Mouse (Mus musculus) kidney, adult 2 months (tissue): ENCODE data around the gene Prrc2c. TPM values are rescaled to one million over a fixed set of nuclear protein-coding genes. Genes with fewer than 3 reads are reported as not detected.

ENCODE experiments used
- DNase-seq: peaks from one replicate; pipeline ENCODE4 v3.0.0; 2021
- H3K27ac ChIP-seq: fragments of 200-500 bp; 2 replicates; pipeline ENCODE4 v1.5.1; 2012; ENCODE audit warnings: low read depth, low read length, control low read depth, inconsistent platforms; ENCODE audit not compliant: insufficient read depth
- H3K27me3 ChIP-seq: fragments of 200-500 bp; replicated peaks from 2 replicates; pipeline ENCODE4 v1.6.1; 2012; ENCODE audit warnings: mild to moderate bottlenecking, moderate library complexity, low read length, inconsistent platforms; ENCODE audit not compliant: control insufficient read depth, insufficient read depth
- H3K36me3 ChIP-seq: fragments of 200-500 bp; 2 replicates; pipeline ENCODE4 v1.6.1; 2012; ENCODE audit warnings: mild to moderate bottlenecking, moderate library complexity, low read length, inconsistent platforms; ENCODE audit not compliant: control insufficient read depth, insufficient read depth
- H3K4me1 ChIP-seq: fragments of 200-500 bp; 2 replicates; pipeline ENCODE4 v1.6.1; 2011; ENCODE audit warnings: low read length; ENCODE audit not compliant: control insufficient read depth, insufficient read depth
- H3K4me3 ChIP-seq: fragments of 200-500 bp; 2 replicates; pipeline ENCODE4 v1.5.1; 2011; ENCODE audit warnings: mild to moderate bottlenecking, low read depth, low read length, control low read depth; ENCODE audit not compliant: insufficient read depth
- CTCF ChIP-seq: fragments of 200-500 bp; conservative IDR thresholded peaks from 2 replicates; pipeline ENCODE4 v1.5.1; 2011; ENCODE audit warnings: low read depth, mild to moderate bottlenecking, control low read depth, low read length, moderate library complexity, mixed read lengths; ENCODE audit not compliant: insufficient read depth, insufficient read length
- POLR2A ChIP-seq: fragments of 200-500 bp; IDR thresholded peaks from one replicate; pipeline ENCODE4 v1.6.1; 2011; ENCODE audit warnings: low read depth, low read length, control low read depth
- WGBS: fragments of 180-500 bp; shearing (Covaris S2); methylation state at CpG from one replicate; pipeline ENCODE4 v1.1.7; 2018; 5-methylcytosine and 5-hydroxymethylcytosine counted together
- polyA plus RNA-seq: library from polyadenylated mRNA; depleted of rRNA; stranded (reverse); fragments of >200 nt; gene quantifications from 2 replicates; pipeline ENCODE4 v1.2.3, GENCODE M21; 2012

The Prrc2c gene
- polyA plus RNA-seq, 1 experiment: 26.7 TPM

DNA sequence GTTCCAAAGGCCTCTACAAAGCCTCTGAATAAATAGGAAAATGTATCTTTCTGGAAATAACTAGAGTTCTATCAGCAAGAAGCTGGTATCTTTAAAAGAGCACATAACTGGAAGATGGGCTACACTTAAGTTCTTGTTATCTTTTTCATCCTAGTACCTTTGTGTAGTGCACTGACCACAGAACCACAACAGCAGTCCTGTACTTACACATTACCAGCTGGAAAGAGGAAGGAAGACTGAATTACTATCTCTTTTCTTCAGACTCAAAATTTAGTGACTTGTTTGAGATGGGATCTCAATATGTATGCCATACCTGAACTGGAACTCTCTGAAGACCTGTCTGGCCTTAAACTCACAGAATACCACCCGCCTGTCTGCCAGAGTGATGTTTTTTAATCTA, 6.1 kb downstream of the Prrc2c start:
- WGBS: 79% methylated on average over 1 of the region's 1 CpGs
- no peaks in the 10 kb centered on the region for H3K27me3 ChIP-seq
- no peak overlapping the region for H3K4me3 ChIP-seq
- TF ChIP-seq CTCF (no peak), POLR2A (no peak)
- H3K4me1 ChIP-seq: peaks cover 33% of the 10 kb centered on the region
- DNase-seq: no peak
- H3K27ac ChIP-seq: no peak overlapping the region
- H3K36me3 ChIP-seq: no peaks in the 10 kb centered on the region

DNA sequence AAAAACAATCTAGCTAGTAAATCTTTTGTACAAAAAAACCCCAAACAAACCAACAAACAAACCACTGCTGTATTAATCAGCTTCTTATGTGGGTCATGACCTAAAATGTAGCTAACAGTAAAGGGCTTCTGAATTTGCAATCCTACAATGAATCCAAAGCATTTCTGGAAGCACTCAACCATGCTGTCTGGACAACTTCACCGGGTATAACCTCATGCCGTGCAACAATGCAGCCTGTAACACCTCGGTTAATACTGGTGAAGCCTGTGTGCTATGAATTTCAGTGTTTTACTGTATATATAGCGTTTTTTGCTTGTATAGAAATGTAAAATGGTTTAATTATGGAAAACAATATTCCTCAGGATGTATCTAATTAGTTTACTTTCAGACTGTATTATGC, 8.3 kb downstream of the Prrc2c start:
- no peaks in the 10 kb centered on the region for H3K36me3 ChIP-seq
- peak; percentile 41 for DNase-seq
- no peak for TF ChIP-seq CTCF
- TF ChIP-seq POLR2A: no peak
- H3K4me3 ChIP-seq: no peak overlapping the region
- H3K27ac ChIP-seq: no peak overlapping the region
- WGBS: 29% methylated on average over 4 of the region's 4 CpGs
- H3K4me1 ChIP-seq: peaks cover 22% of the 10 kb centered on the region; the same call in 1 of the 2 replicates
- no peaks in the 10 kb centered on the region for H3K27me3 ChIP-seq

DNA sequence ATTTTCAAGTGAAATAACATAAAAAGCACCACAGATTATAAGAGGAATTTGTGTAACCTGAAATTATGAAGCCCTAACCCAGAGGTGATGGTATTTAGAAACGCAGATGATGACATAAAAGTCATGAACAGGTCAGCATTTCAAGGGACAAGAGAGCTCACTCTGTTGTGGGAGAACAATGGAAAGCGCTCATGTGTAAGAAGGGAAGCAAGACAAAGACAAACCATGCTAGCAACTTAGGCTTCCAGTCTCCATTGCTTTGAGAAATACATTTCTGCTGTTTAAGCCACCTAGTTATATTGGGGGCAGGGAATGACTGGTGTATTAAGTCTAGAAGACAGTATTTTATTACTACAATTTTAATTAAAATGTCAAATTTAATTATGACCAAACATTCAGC, 10.9 kb downstream of the Prrc2c start:
- Histone ChIP-seq H3K4me3 (no peak overlapping the region), H3K36me3 (no peaks in the 10 kb centered on the region), H3K4me1 (peaks cover 14% of the 10 kb centered on the region; the same call in 1 of the 2 replicates), H3K27ac (no peak overlapping the region), H3K27me3 (no peaks in the 10 kb centered on the region)
- no peak for DNase-seq
- WGBS: 64% methylated on average over 2 of the region's 2 CpGs
- TF ChIP-seq POLR2A: no peak
- no peak for TF ChIP-seq CTCF

DNA sequence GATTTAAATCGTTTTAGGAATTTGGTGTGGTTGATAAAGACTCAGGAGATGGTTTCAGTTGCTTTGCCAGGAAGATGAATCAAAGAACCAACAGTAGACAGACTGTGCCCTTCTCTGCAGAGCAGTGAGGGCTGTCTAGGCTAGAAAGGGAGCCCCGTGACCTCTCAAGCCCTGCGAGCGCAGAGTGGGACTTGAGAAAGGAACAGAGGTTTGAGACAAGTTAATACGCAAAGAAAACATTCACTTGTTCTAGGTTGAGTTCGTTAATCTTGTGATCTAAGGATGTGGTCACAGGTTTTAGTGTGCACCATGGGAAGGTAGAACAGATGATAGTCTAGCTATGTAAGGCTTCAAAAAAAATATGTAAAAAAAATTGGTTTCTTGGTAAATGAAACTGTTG, 12.4 kb downstream of the Prrc2c start:
- TF ChIP-seq POLR2A (no peak), CTCF (no peak)
- Histone ChIP-seq H3K4me1 (peaks cover 12% of the 10 kb centered on the region; the same call in 1 of the 2 replicates), H3K36me3 (no peaks in the 10 kb centered on the region; the same call in none of the 2 replicates), H3K27ac (no peak overlapping the region), H3K27me3 (no peaks in the 10 kb centered on the region), H3K4me3 (no peak overlapping the region)
- 60% methylated on average over 6 of the region's 6 CpGs for WGBS
- no peak for DNase-seq

DNA sequence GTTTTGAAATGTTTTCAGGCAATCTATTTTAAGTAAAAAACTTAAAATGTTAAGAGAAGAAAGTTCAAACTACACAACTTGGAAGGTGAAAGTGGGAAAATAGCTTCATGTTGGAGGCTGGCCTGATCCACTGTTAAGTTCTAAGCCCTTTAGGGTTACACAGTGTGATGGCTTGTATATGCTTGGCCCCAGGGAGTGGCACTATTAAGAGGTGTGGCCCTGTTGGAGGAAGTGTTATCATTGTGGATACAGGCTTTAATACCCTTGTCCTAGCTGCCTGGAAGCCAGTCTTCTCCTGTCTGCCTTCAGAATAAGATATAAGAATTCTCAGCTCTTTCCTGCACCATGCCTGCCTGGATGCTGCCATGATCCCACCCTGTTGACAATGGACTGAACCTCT, 16.7 kb downstream of the Prrc2c start:
- no peak overlapping the region for H3K4me3 ChIP-seq
- peaks cover 7% of the 10 kb centered on the region for H3K36me3 ChIP-seq
- no peak for DNase-seq
- H3K4me1 ChIP-seq: no peaks in the 10 kb centered on the region; the same call in 1 of the 2 replicates
- TF ChIP-seq CTCF (no peak), POLR2A (no peak)
- H3K27me3 ChIP-seq: no peaks in the 10 kb centered on the region
- H3K27ac ChIP-seq: no peak overlapping the region

DNA sequence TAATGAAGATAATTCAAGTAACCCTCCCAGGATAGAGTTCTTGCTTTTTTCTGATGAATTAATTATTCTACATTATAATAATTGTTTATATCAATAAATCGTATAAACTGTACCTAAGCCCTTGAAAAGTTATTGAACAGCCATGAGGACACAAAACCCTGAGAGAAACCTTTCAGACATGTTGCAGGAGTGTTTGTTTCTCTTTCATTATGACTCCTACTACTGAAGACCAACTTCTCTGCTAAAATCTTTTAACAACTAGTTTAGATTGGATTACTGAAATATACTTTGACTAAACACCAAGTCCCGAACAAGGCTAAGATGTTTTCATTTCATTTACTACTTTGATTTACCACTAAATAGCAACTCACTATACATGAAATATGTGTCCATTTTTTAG, 19.7 kb downstream of the Prrc2c start:
- no peak overlapping the region for H3K4me3 ChIP-seq
- no peaks in the 10 kb centered on the region for H3K27me3 ChIP-seq
- H3K27ac ChIP-seq: no peak overlapping the region
- DNase-seq: no peak
- 80% methylated on average over 2 of the region's 2 CpGs for WGBS
- H3K36me3 ChIP-seq: peaks cover 16% of the 10 kb centered on the region
- H3K4me1 ChIP-seq: no peaks in the 10 kb centered on the region; the same call in 1 of the 2 replicates
- TF ChIP-seq POLR2A (no peak), CTCF (no peak)

DNA sequence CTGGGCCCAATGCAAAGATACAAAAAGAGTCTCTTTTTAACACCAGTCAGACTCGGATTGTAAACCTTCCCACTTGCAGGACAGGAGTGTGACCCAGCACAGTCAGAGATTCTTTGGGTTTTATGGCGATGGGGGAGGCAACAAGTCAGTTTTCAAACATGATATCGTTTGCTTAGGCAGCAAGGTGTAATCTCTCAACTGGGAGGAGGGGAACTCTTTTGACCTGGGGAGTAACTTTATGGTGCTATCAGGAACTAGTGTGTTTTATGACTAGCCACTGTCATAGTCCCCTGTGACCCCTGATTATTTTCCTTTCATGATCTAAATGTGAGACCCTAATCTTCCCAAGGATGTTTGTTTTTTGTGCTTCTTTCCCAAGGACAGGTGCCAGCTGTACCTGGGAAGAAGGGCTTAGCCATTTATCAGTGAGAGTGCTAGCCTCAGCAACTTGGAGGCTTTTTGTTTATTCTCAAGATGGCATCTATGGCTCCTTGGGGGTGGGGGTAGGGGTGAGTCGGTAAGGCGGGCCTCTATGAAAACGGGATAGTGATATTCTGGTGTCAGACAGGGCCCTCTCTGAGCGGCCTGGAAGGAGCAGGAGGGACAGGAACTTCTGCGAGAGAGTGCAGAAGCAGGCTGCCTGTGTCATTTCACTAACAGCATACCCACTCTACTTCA, 39.8 kb downstream of the Prrc2c start:
- H3K27me3 ChIP-seq: no peaks in the 10 kb centered on the region

More for the DNA sequence above, 39.8 kb downstream of the Prrc2c start:
- peaks cover 18% of the 10 kb centered on the region for H3K36me3 ChIP-seq
- TF ChIP-seq POLR2A (no peak), CTCF (no peak)
- no peak for DNase-seq
- 41% methylated on average over 8 of the region's 8 CpGs for WGBS
- H3K4me1 ChIP-seq: no peaks in the 10 kb centered on the region
- no peak overlapping the region for H3K27ac ChIP-seq
- H3K4me3 ChIP-seq: no peak overlapping the region
